ENCODE assay signal across 7 mouse cellular contexts in the genomic region with DNA sequence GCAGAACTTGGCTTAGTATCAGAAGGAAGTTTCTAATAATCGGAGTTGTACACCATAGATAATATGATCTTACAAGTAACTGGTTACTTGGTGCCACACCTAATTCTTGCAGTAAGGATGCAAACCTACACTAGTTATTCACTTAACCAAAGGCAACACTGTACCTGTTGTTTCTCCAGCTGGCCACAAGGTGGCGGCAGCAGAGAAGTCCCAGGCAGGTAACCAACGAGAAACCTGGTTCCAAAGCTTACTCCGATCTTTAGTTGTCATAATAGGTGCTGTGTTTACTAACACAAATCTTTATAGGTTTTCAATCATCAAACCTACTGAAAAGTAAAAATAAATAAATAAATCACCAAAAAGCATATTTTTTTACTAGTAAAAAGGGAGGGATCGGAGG. TPM values are rescaled to one million over a fixed set of nuclear protein-coding genes. Genes with fewer than 3 reads are reported as not detected.
A peak's percentile ranks its signal among the peaks of the same experiment; 100 is the strongest.
DNase-seq lines count a peak whose midpoint lies in the region; ATAC-seq lines count a peak whose summit lies in the region.

No protein-coding gene starts in this region.

- H3K27ac ChIP-seq in embryonic facial prominence, embryonic 11.5 days (replicated peaks; ENCODE audit: low read depth, low read length), result no peak overlapping the region

- ATAC-seq in embryonic facial prominence, embryonic 11.5 days (replicated peaks; ENCODE audit: insufficient number of reproducible peaks, low FRiP score, low TSS enrichment, low read depth), result no peak

- no peak overlapping the region for H3K9ac ChIP-seq in embryonic facial prominence, embryonic 11.5 days (replicated peaks; ENCODE audit: low read length)

- no peaks in the 10 kb centered on the region for H3K4me1 ChIP-seq in embryonic facial prominence, embryonic 11.5 days (ENCODE audit: control insufficient read depth, insufficient read depth, low read length)

- H3K27me3 ChIP-seq in embryonic facial prominence, embryonic 11.5 days (ENCODE audit: control insufficient read depth, insufficient read depth, low read length), result no peaks in the 10 kb centered on the region

- H3K36me3 ChIP-seq in embryonic facial prominence, embryonic 11.5 days (replicated peaks; ENCODE audit: control insufficient read depth, insufficient read depth, low read depth, low read length), result no peaks in the 10 kb centered on the region

- no peaks in the 10 kb centered on the region for H3K9me3 ChIP-seq in embryonic facial prominence, embryonic 11.5 days (replicated peaks; ENCODE audit: control insufficient read depth, low read length)

- 31% methylated on average over 5 of the region's 5 CpGs for WGBS in embryonic facial prominence, embryonic 11.5 days

- H3K4me2 ChIP-seq in embryonic facial prominence, embryonic 11.5 days (ENCODE audit: low read depth, low read length), result no peak overlapping the region

- H3K4me3 ChIP-seq in embryonic facial prominence, embryonic 11.5 days (ENCODE audit: low read depth, low read length), result no peak overlapping the region

- DNase-seq in 3T3-L1 (ENCODE audit: low read depth, low spot score), result peak; percentile 71
- peak; percentile 66 for DNase-seq in A20 (ENCODE audit: low read depth, low spot score)
- DNase-seq in adrenal gland, postnatal 25 days, result peak; percentile 53
- DNase-seq in embryonic facial prominence, embryonic 11.5 days (ENCODE audit: low spot score), result peak; percentile 72
- DNase-seq in kidney, postnatal 14 days, result peak; percentile 76
- DNase-seq in lung, postnatal 10 days, result peak; percentile 64
- DNase-seq in spleen, postnatal 10 days (ENCODE audit: low spot score in 2 of 2), result peak; percentile 33 to 74

RNA-seq across cellular contexts. Expression of gene Lrrfip2, which starts 24.3 kb away (rescaled TPM):
- total RNA-seq in adrenal gland, postnatal 25 days (2021), result 61.9 and 65.4 TPM in 2 replicates
- polyA plus RNA-seq in embryonic facial prominence, embryonic 11.5 days (2014; fragmentation: Nextera tagmentation; extraction: Ambion mirVana), result 48.4 and 49.2 TPM in 2 replicates

RNA-seq across cellular contexts. Expression of gene Ccrl2, which starts 35.8 kb away (rescaled TPM):
- total RNA-seq in adrenal gland, postnatal 25 days (2021), result 4.2 and 4.5 TPM in 2 replicates
- 0.76 and 0.99 TPM in 2 replicates for polyA plus RNA-seq in embryonic facial prominence, embryonic 11.5 days (2014; fragmentation: Nextera tagmentation; extraction: Ambion mirVana)
